Mouse (Mus musculus): ENCODE measurements around the gene Exosc8.

Exosc8 gene

DNA sequence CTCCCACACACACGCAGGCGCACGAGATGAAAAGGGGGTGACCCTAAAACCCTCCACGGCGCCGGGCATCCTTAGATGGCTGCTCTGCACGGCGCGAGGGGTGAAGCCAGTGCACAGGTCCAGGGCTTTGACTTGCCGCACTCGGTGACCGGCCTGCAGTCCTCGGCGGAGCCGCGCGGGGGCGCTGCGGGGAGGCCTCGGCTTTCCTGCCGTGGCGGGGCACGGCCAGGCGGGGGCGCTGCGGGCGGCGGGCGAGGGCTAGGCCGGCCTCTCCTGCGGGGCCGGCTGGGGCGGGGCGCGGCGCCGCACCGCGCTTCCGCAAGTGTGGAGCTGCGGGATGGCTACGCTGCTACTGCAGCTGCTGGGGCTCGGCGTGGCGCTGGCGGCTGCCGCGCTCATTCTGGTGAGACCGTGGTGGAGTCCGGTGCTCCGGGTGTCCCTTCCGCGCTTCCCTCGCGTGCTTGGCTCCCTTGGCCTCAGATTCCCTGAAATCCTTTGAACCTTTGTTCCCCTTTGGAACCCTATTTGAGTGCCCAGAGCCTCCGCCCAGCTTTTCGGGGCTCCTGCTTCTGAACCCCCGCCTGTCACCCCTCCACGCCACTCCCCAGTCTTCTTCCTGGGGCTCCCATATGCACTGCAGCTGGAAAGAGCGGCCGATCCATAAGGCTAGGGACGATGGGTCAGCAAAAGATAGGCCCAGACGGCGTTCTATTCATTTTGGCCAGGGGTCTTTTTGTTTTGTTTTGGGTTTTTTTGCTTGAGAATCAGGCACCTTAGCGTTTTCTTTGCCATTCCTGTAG lies at the start of gene Exosc8, which contains the start of gene Alg5:
TSS of gene Exosc8 (minus strand) at position 147 of the 800 bp plus-strand sequence.
TSS of gene Alg5 (plus strand) at position 293 of the 800 bp plus-strand sequence.
- DNase-seq (ENCODE audit: low read depth, low spot score): peak; percentile 79

GRCm38 (mm10) chr3:54775989-54776631 lies 40.9 kb upstream of the Exosc8 start:
- DNase-seq (ENCODE audit: low read depth, low spot score): no peak

GRCm38 (mm10) chr3:54773613-54774012 lies 38.4 kb upstream of the Exosc8 start:
- DNase-seq (ENCODE audit: low read depth, low spot score): peak; percentile 80

- DNase-seq (ENCODE audit: low read depth, low spot score): no peak
These were observed 34.4 kb upstream of the Exosc8 start for GRCm38 (mm10) chr3:54769349-54770275.

DNA sequence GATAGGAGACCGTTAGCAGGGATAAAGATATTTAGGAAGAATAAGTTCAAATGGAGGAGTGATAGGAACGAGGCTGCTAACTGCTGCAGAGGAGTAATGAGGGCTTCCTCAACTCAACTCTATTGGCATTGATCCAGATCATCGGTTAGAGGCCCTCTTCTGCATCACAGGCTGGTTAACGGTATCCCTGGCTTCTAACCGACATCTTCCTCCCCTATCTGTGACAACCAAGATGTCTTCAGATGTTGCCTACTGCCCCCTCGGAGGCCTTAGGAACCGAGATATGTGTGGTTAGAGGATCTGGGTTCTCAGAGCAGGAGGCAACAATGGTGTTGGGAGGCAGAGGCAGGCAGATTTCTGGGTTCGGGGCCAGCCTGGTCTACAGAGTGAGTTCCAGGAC lies 33.4 kb upstream of the Exosc8 start:
- no peak for DNase-seq (ENCODE audit: low read depth, low spot score)

GRCm38 (mm10) chr3:54766811-54767210 lies 31.6 kb upstream of the Exosc8 start:
- DNase-seq (ENCODE audit: low read depth, low spot score): no peak

DNA sequence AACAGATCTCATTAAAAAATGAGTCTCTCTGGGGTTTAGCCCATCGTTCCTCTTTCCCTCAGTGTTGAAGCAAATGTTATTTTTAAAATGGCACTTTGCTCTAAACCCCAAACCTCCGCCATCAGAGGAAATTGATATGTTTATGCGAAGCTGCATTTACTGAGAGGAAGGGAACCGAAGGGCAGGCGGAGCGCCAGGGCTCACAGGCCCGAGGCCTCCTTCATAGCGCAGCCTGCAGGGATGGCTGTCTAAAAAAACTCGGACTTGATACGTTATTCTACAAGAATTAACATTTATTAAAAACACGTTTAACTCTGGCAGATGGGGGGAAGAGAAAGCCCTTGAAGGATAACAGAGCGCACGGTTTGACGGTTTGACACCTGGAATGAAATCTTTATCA lies 30.8 kb upstream of the Exosc8 start:
- no peak for DNase-seq (ENCODE audit: low read depth, low spot score)

- DNase-seq (ENCODE audit: low read depth, low spot score): peak; percentile 88
These were observed 30.3 kb upstream of the Exosc8 start for GRCm38 (mm10) chr3:54765521-54765920.

- peak; percentile 62 for DNase-seq (ENCODE audit: low read depth, low spot score)
These were observed 29.2 kb upstream of the Exosc8 start for GRCm38 (mm10) chr3:54764418-54764817.

DNA sequence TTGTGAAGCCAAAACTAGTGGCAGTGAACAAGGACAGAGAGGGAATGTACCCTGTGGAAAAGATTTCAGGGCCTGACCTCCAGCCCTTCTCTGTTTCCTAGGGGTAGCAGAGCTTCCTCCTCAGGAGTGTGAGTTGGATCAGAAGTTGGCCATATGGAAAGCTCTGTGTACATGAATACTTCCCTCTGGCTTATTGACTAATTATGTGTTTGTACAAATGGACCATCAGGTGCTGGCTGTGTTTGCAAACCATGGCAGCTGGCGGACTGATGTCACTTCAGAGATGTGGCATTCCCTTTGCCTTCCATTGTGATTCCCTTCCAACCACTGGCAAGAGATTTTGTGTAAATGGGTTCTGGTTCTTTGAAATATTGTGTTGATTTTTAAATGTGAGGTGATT lies 26.1 kb upstream of the Exosc8 start:
- DNase-seq (ENCODE audit: low read depth, low spot score): no peak

- DNase-seq (ENCODE audit: low read depth, low spot score): no peak
These were observed 25.3 kb upstream of the Exosc8 start for GRCm38 (mm10) chr3:54760321-54761115.

GRCm38 (mm10) chr3:54759211-54759610 lies 24.0 kb upstream of the Exosc8 start:
- DNase-seq (ENCODE audit: low read depth, low spot score): no peak

GRCm38 (mm10) chr3:54757446-54757845 lies 22.3 kb upstream of the Exosc8 start:
- no peak for DNase-seq (ENCODE audit: low read depth, low spot score)

- no peak for DNase-seq (ENCODE audit: low read depth, low spot score)
These were observed 20.9 kb upstream of the Exosc8 start for GRCm38 (mm10) chr3:54756058-54756457.

GRCm38 (mm10) chr3:54755145-54756041 lies 20.2 kb upstream of the Exosc8 start, which contains the start of gene Smad9:
TSS of gene Smad9 (plus strand) at chr3:54755582.
- peak; percentile 50 for DNase-seq (ENCODE audit: low read depth, low spot score)

- no peak for DNase-seq (ENCODE audit: low read depth, low spot score)
These were observed 18.2 kb upstream of the Exosc8 start for GRCm38 (mm10) chr3:54753411-54753810.

GRCm38 (mm10) chr3:54745799-54746198 lies 10.6 kb upstream of the Exosc8 start:
- DNase-seq (ENCODE audit: low read depth, low spot score): peak; percentile 86

- no peak for DNase-seq (ENCODE audit: low read depth, low spot score)
These were observed 6.8 kb upstream of the Exosc8 start for GRCm38 (mm10) chr3:54741965-54742364.

- no peak for DNase-seq (ENCODE audit: low read depth, low spot score)
These were observed 2.1 kb upstream of the Exosc8 start for GRCm38 (mm10) chr3:54737317-54737716.
